ENCODE assay signal across 11 mouse cellular contexts in genomic region chr9:48176764-48177163, GRCm38 (mm10). TPM values are rescaled to one million over a fixed set of nuclear protein-coding genes. Genes with fewer than 3 reads are reported as not detected.
DNase-seq lines count a peak whose midpoint lies in the region; ATAC-seq and TF ChIP-seq lines count a peak whose summit lies in the region.
"Had no signal": no experiment of that assay in that cellular context is flagged by ENCODE, and none has a peak within 500 bp of the region (broad histone marks: within the 10 kb centered on the region; RNA-seq: fewer than 3 reads in every experiment).

No protein-coding gene starts in this region.

- H3K4me3 ChIP-seq in embryonic facial prominence, embryonic 11.5 days (ENCODE audit: low read depth, low read length), result no peak overlapping the region
- H3K4me3 ChIP-seq in embryonic facial prominence, embryonic 10.5 days, result no peak overlapping the region
- no peak overlapping the region for H3K4me3 ChIP-seq in lung, postnatal 0 days (ENCODE audit: low read depth, low read length)

- H3K9me3 ChIP-seq in embryonic facial prominence, embryonic 11.5 days (replicated peaks; ENCODE audit: control insufficient read depth, low read length), result no peaks in the 10 kb centered on the region
- no peaks in the 10 kb centered on the region for H3K9me3 ChIP-seq in embryonic facial prominence, embryonic 10.5 days
- no peaks in the 10 kb centered on the region for H3K9me3 ChIP-seq in lung, postnatal 0 days (ENCODE audit: low read length)

- ATAC-seq in embryonic facial prominence, embryonic 11.5 days (replicated peaks; ENCODE audit: insufficient number of reproducible peaks, low FRiP score, low TSS enrichment, low read depth), result no peak
- ATAC-seq in lung, postnatal 0 days, result no peak

- 53% methylated on average over 1 of the region's 1 CpGs for WGBS in embryonic facial prominence, embryonic 11.5 days
- 58% methylated on average over 1 of the region's 1 CpGs for WGBS in embryonic facial prominence, embryonic 10.5 days
- 40% methylated on average over 1 of the region's 1 CpGs for WGBS in lung, postnatal 0 days

- no peaks in the 10 kb centered on the region for H3K27me3 ChIP-seq in embryonic facial prominence, embryonic 11.5 days (ENCODE audit: control insufficient read depth, insufficient read depth, low read length)
- H3K27me3 ChIP-seq in embryonic facial prominence, embryonic 10.5 days (replicated peaks; ENCODE audit: low read depth, poor library complexity, severe bottlenecking), result no peaks in the 10 kb centered on the region
- H3K27me3 ChIP-seq in lung, postnatal 0 days (replicated peaks; ENCODE audit: insufficient read depth, low read length), result no peaks in the 10 kb centered on the region

- peak; percentile 58 for TF ChIP-seq CTCF in lung, postnatal 0 days (IDR thresholded peaks at IDR 0.05)

- peak; percentile 12 for DNase-seq in embryonic facial prominence, embryonic 11.5 days (ENCODE audit: low spot score)
- DNase-seq in embryonic facial prominence, embryonic 10.5 days (ENCODE audit: low spot score), result no peak
- DNase-seq in lung, postnatal 0 days (ENCODE audit: low spot score), result no peak
- DNase-seq in lung, postnatal 25 days (ENCODE audit: low spot score), result no peak
- peak; percentile 62 for DNase-seq in ZHBTc4 (ENCODE audit: low read depth, low spot score)
- peak; percentile 1 for DNase-seq in naive thymus-derived CD4-positive, alpha-beta T cell, adult 2 months (ENCODE audit: low read depth)
- no peak for DNase-seq in right cerebral cortex, adult 2 months (ENCODE audit: low spot score in 2 of 2)
- no peak for DNase-seq in urinary bladder, adult 2 months (ENCODE audit: low spot score)
- DNase-seq: cerebellum, postnatal 14 days; layer of hippocampus, postnatal 36 days had no signal

- no peaks in the 10 kb centered on the region for H3K4me1 ChIP-seq in embryonic facial prominence, embryonic 11.5 days (ENCODE audit: control insufficient read depth, insufficient read depth, low read length)
- H3K4me1 ChIP-seq in embryonic facial prominence, embryonic 10.5 days, result no peaks in the 10 kb centered on the region
- H3K4me1 ChIP-seq in lung, postnatal 0 days (ENCODE audit: insufficient read depth, low read depth, low read length), result no peaks in the 10 kb centered on the region

- no peak overlapping the region for H3K27ac ChIP-seq in embryonic facial prominence, embryonic 11.5 days (replicated peaks; ENCODE audit: low read depth, low read length)
- H3K27ac ChIP-seq in embryonic facial prominence, embryonic 10.5 days (replicated peaks), result no peak overlapping the region
- H3K27ac ChIP-seq in lung, postnatal 0 days (ENCODE audit: low read length), result no peak overlapping the region
- H3K27ac ChIP-seq: hindbrain, embryonic 14.5 days had no signal

- TF ChIP-seq EP300 in lung, postnatal 0 days (IDR thresholded peaks at IDR 0.05), result no peak

- no peak overlapping the region for H3K9ac ChIP-seq in embryonic facial prominence, embryonic 11.5 days (replicated peaks; ENCODE audit: low read length)
- no peak overlapping the region for H3K9ac ChIP-seq in lung, postnatal 0 days (replicated peaks; ENCODE audit: low read depth)
- H3K9ac ChIP-seq: hindbrain, embryonic 14.5 days had no signal

- H3K36me3 ChIP-seq in embryonic facial prominence, embryonic 11.5 days (replicated peaks; ENCODE audit: control insufficient read depth, insufficient read depth, low read depth, low read length), result no peaks in the 10 kb centered on the region
- H3K36me3 ChIP-seq in embryonic facial prominence, embryonic 10.5 days (replicated peaks), result 0 out of 2 replicates have a peak, but pooled peaks cover 3% of the 10 kb centered on the region
- no peaks in the 10 kb centered on the region for H3K36me3 ChIP-seq in lung, postnatal 0 days (ENCODE audit: insufficient read depth, low read length)

- no peak overlapping the region for H3K4me2 ChIP-seq in embryonic facial prominence, embryonic 11.5 days (ENCODE audit: low read depth, low read length)
- no peak overlapping the region for H3K4me2 ChIP-seq in lung, postnatal 0 days (replicated peaks; ENCODE audit: low read depth, low read length)
- H3K4me2 ChIP-seq: hindbrain, embryonic 14.5 days had no signal

RNA-seq across cellular contexts. Expression of gene Nxpe4, which starts 14.9 kb away (rescaled TPM):
- polyA plus RNA-seq in embryonic facial prominence, embryonic 11.5 days (2014; fragmentation: Nextera tagmentation; extraction: Ambion mirVana), result 8.6 and 9.6 TPM in 2 replicates
- 4.1 and 5.9 TPM in 2 replicates for polyA plus RNA-seq in embryonic facial prominence, embryonic 10.5 days (2016; fragmentation: Nextera tagmentation; extraction: Ambion mirVana)
- polyA plus RNA-seq in lung, postnatal 0 days (2015; fragmentation: Nextera tagmentation; extraction: Ambion mirVana), result 8.6 and 9.8 TPM in 2 replicates
- polyA plus RNA-seq in urinary bladder, adult 2 months (2012; rRNA removed), result 7.1 and 7.4 TPM in 2 replicates

Comparison
In these comparisons a context has a peak if more than half of its experiments do, and no peak if none do; other contexts are left out.
1. DNase-seq: peak in embryonic facial prominence, embryonic 11.5 days (single experiment), ZHBTc4 (single experiment) and naive thymus-derived CD4-positive, alpha-beta T cell, adult 2 months (single experiment); none in embryonic facial prominence, embryonic 10.5 days (single experiment), lung, postnatal 0 days (single experiment), lung, postnatal 25 days (single experiment), right cerebral cortex, adult 2 months (0 of 2) and urinary bladder, adult 2 months (single experiment).